Comparison of ENCODE assay signal across 8 mouse cellular contexts in genomic region chr2:164885788-164886187, GRCm38 (mm10). TPM values are rescaled to one million over a fixed set of nuclear protein-coding genes. Genes with fewer than 3 reads are reported as not detected.
DNase-seq lines count a peak whose midpoint lies in the region; ATAC-seq lines count a peak whose summit lies in the region.
"Had no signal": no experiment of that assay in that cellular context is flagged by ENCODE, and none has a peak within 500 bp of the region (broad histone marks: within the 10 kb centered on the region; RNA-seq: fewer than 3 reads in every experiment).

No protein-coding gene starts in this region.

- DNase-seq in cerebellum, adult 9-11 months: peak; percentile 80
- peak; percentile 68 to 82 for DNase-seq in left cerebral cortex, adult 8-10 months (ENCODE audit: low spot score in 2 of 2)
- DNase-seq in ovary, postnatal 36 days (ENCODE audit: low spot score): peak; percentile 75
- DNase-seq in thymus, postnatal 25 days: no peak

- peak overlapping the region; percentile 53; the same call in 1 of the 2 replicates for H3K27ac ChIP-seq in midbrain, embryonic 16.5 days (ENCODE audit: low read length)
- H3K27ac ChIP-seq in midbrain, embryonic 15.5 days: no peak overlapping the region
- H3K27ac ChIP-seq in heart, embryonic 16.5 days (ENCODE audit: low read length): peak overlapping the region; percentile 56; the same call in 1 of the 2 replicates

- H3K4me1 ChIP-seq in midbrain, embryonic 16.5 days (ENCODE audit: control insufficient read depth, insufficient read depth, low read length): peaks cover 5% of the 10 kb centered on the region
- H3K4me1 ChIP-seq in midbrain, embryonic 15.5 days: peaks cover 7% of the 10 kb centered on the region
- H3K4me1 ChIP-seq in heart, embryonic 16.5 days (ENCODE audit: control insufficient read depth, insufficient read depth, low read length): peaks cover 14% of the 10 kb centered on the region

- H3K4me3 ChIP-seq in midbrain, embryonic 16.5 days (ENCODE audit: low read depth, low read length): no peak overlapping the region
- H3K4me3 ChIP-seq in midbrain, embryonic 15.5 days: no peak overlapping the region
- H3K4me3 ChIP-seq in heart, embryonic 16.5 days (ENCODE audit: low read length): no peak overlapping the region

- no peaks in the 10 kb centered on the region for H3K9me3 ChIP-seq in midbrain, embryonic 16.5 days (replicated peaks; ENCODE audit: control insufficient read depth, low read length, poor library complexity, severe bottlenecking)
- H3K9me3 ChIP-seq in midbrain, embryonic 15.5 days: no peaks in the 10 kb centered on the region
- no peaks in the 10 kb centered on the region for H3K9me3 ChIP-seq in heart, embryonic 16.5 days (replicated peaks; ENCODE audit: control insufficient read depth, low read length)

- H3K9ac ChIP-seq in midbrain, embryonic 16.5 days (ENCODE audit: low read depth, low read length): no peak overlapping the region
- H3K9ac ChIP-seq in midbrain, embryonic 15.5 days: no peak overlapping the region
- H3K9ac ChIP-seq in heart, embryonic 16.5 days (ENCODE audit: low read length): 0 out of 2 replicates have a peak overlapping the region, but pooled peaks have one; percentile 34

- no peak overlapping the region for H3K4me2 ChIP-seq in midbrain, embryonic 16.5 days (ENCODE audit: low read length)
- H3K4me2 ChIP-seq in midbrain, embryonic 15.5 days: no peak overlapping the region
- H3K4me2 ChIP-seq in heart, embryonic 16.5 days (ENCODE audit: low read depth, low read length): no peak overlapping the region

- WGBS in midbrain, embryonic 16.5 days: 70% methylated on average over 7 of the region's 7 CpGs
- 76% methylated on average over 7 of the region's 7 CpGs for WGBS in midbrain, embryonic 15.5 days
- WGBS in heart, embryonic 16.5 days: 24% methylated on average over 7 of the region's 7 CpGs

- peaks cover 53% of the 10 kb centered on the region for H3K36me3 ChIP-seq in midbrain, embryonic 16.5 days (ENCODE audit: control insufficient read depth, insufficient read depth, low read length)
- peaks cover 71% of the 10 kb centered on the region for H3K36me3 ChIP-seq in midbrain, embryonic 15.5 days (replicated peaks)
- H3K36me3 ChIP-seq in heart, embryonic 16.5 days (ENCODE audit: control insufficient read depth, insufficient read depth): peaks cover 65% of the 10 kb centered on the region

- ATAC-seq in midbrain, embryonic 16.5 days: no peak
- no peak; the same call in 1 of the 2 replicates for ATAC-seq in midbrain, embryonic 15.5 days (replicated peaks)
- ATAC-seq in heart, embryonic 16.5 days (replicated peaks; ENCODE audit: extremely low read depth, insufficient read depth, low FRiP score): peak; percentile 64

- no peaks in the 10 kb centered on the region for H3K27me3 ChIP-seq in midbrain, embryonic 16.5 days (ENCODE audit: control insufficient read depth, insufficient read depth, low read depth, low read length)
- no peaks in the 10 kb centered on the region for H3K27me3 ChIP-seq in midbrain, embryonic 15.5 days (replicated peaks)
- no peaks in the 10 kb centered on the region for H3K27me3 ChIP-seq in heart, embryonic 16.5 days (ENCODE audit: control insufficient read depth, insufficient read depth, low read length)

RNA-seq across cellular contexts. Expression of gene Pcif1, which starts 6.7 kb away (rescaled TPM):
- 78.9 and 85.6 TPM in 2 replicates for polyA plus RNA-seq in midbrain, embryonic 16.5 days (2015; fragmentation: Nextera tagmentation; extraction: Ambion mirVana)
- polyA plus RNA-seq in midbrain, embryonic 15.5 days (2015; fragmentation: Nextera tagmentation; extraction: Ambion mirVana): 85.3 and 93.1 TPM in 2 replicates
- polyA plus RNA-seq in heart, embryonic 16.5 days (2015; fragmentation: Nextera tagmentation; extraction: Ambion mirVana): 53.4 and 54.5 TPM in 2 replicates
- total RNA-seq in left cerebral cortex, adult 8-10 months (2022): 10 to 100 TPM; 47.7 to 59.4 (median 52.0) TPM

RNA-seq across cellular contexts. Expression of gene Zfp335, which starts 25.8 kb away (rescaled TPM):
- polyA plus RNA-seq in midbrain, embryonic 16.5 days (2015; fragmentation: Nextera tagmentation; extraction: Ambion mirVana): 16.2 and 16.9 TPM in 2 replicates
- 17.8 and 18.9 TPM in 2 replicates for polyA plus RNA-seq in midbrain, embryonic 15.5 days (2015; fragmentation: Nextera tagmentation; extraction: Ambion mirVana)
- polyA plus RNA-seq in heart, embryonic 16.5 days (2015; fragmentation: Nextera tagmentation; extraction: Ambion mirVana): 9.2 and 9.5 TPM in 2 replicates
- 10 to 100 TPM; 22.8 to 23.9 (median 23.3) TPM for total RNA-seq in left cerebral cortex, adult 8-10 months (2022)

RNA-seq across cellular contexts. Expression of gene Pltp, which starts 28.3 kb away (rescaled TPM):
- 83.9 and 84.4 TPM in 2 replicates for polyA plus RNA-seq in midbrain, embryonic 16.5 days (2015; fragmentation: Nextera tagmentation; extraction: Ambion mirVana)
- 105 and 121 TPM in 2 replicates for polyA plus RNA-seq in midbrain, embryonic 15.5 days (2015; fragmentation: Nextera tagmentation; extraction: Ambion mirVana)
- 52.0 and 67.2 TPM in 2 replicates for polyA plus RNA-seq in heart, embryonic 16.5 days (2015; fragmentation: Nextera tagmentation; extraction: Ambion mirVana)
- total RNA-seq in left cerebral cortex, adult 8-10 months (2022): 100 to 1,000 TPM; 103 to 113 (median 109) TPM

RNA-seq across cellular contexts. Expression of gene Neurl2, which starts 52.5 kb away (rescaled TPM):
- 5.4 and 7.0 TPM in 2 replicates for polyA plus RNA-seq in midbrain, embryonic 16.5 days (2015; fragmentation: Nextera tagmentation; extraction: Ambion mirVana)
- polyA plus RNA-seq in midbrain, embryonic 15.5 days (2015; fragmentation: Nextera tagmentation; extraction: Ambion mirVana): 6.4 and 6.6 TPM in 2 replicates
- 50.6 and 52.8 TPM in 2 replicates for polyA plus RNA-seq in heart, embryonic 16.5 days (2015; fragmentation: Nextera tagmentation; extraction: Ambion mirVana)
- 1 to 10 TPM; 4.5 to 7.1 (median 5.5) TPM for total RNA-seq in left cerebral cortex, adult 8-10 months (2022)
- total RNA-seq: hematopoietic stem cell, adult 5-6 weeks had no signal

RNA-seq across cellular contexts. Expression of gene Ctsa, which starts 53.1 kb away (rescaled TPM):
- polyA plus RNA-seq in midbrain, embryonic 16.5 days (2015; fragmentation: Nextera tagmentation; extraction: Ambion mirVana): 95.4 and 95.6 TPM in 2 replicates
- polyA plus RNA-seq in midbrain, embryonic 15.5 days (2015; fragmentation: Nextera tagmentation; extraction: Ambion mirVana): 101 and 109 TPM in 2 replicates
- polyA plus RNA-seq in heart, embryonic 16.5 days (2015; fragmentation: Nextera tagmentation; extraction: Ambion mirVana): 173 and 184 TPM in 2 replicates
- total RNA-seq in left cerebral cortex, adult 8-10 months (2022): 100 to 1,000 TPM; 112 to 182 (median 135) TPM
